Mouse (Mus musculus): ENCODE results near the gene Dna2.
"Not testable (repeated sequence)": the region's sequence is repeated elsewhere in the genome, so short reads cannot be mapped to it uniquely, and the experiment has no call there.

The Dna2 gene

GRCm38 (mm10) chr10:62946738-62947471 lies at the start of gene Dna2:
TSS of gene Dna2 (plus strand) at chr10:62947026.
- peak; percentile 43 to 50 for DNase-seq (ENCODE audit: low spot score in 2 of 2)

- DNase-seq (ENCODE audit: low spot score in 2 of 2) = no peak
Measured at GRCm38 (mm10) chr10:62897437-62897836, 49.4 kb upstream of the Dna2 start.

- DNase-seq (ENCODE audit: low spot score in 2 of 2) = no peak
Measured at GRCm38 (mm10) chr10:62898061-62898460, 48.8 kb upstream of the Dna2 start.

GRCm38 (mm10) chr10:62900144-62900543 lies 46.7 kb upstream of the Dna2 start:
- no peak for DNase-seq (ENCODE audit: low spot score in 2 of 2)

- no peak for DNase-seq (ENCODE audit: low spot score in 2 of 2)
Measured at GRCm38 (mm10) chr10:62901826-62902225, 45.0 kb upstream of the Dna2 start.

- no peak for DNase-seq (ENCODE audit: low spot score in 2 of 2)
Measured at GRCm38 (mm10) chr10:62902829-62903228, 44.0 kb upstream of the Dna2 start.

GRCm38 (mm10) chr10:62906336-62906735 lies 40.5 kb upstream of the Dna2 start:
- no peak for DNase-seq (ENCODE audit: low spot score in 2 of 2)

GRCm38 (mm10) chr10:62908896-62909295 lies 37.9 kb upstream of the Dna2 start, which contains the start of gene Tet1:
TSS of gene Tet1 (minus strand) at chr10:62908996.
- DNase-seq (ENCODE audit: low spot score in 2 of 2) = not testable (repeated sequence)

- no peak for DNase-seq (ENCODE audit: low spot score in 2 of 2)
Measured at GRCm38 (mm10) chr10:62911120-62911519, 35.7 kb upstream of the Dna2 start.

- no peak for DNase-seq (ENCODE audit: low spot score in 2 of 2)
Measured at GRCm38 (mm10) chr10:62918985-62919384, 27.8 kb upstream of the Dna2 start.

- DNase-seq (ENCODE audit: low spot score in 2 of 2) = peak; percentile 88 to 91
Measured at GRCm38 (mm10) chr10:62919925-62920765, 26.7 kb upstream of the Dna2 start, which contains the start of gene Slc25a16. TSS of gene Slc25a16 (plus strand) at chr10:62920633.

GRCm38 (mm10) chr10:62920766-62921156 lies 26.1 kb upstream of the Dna2 start:
- DNase-seq (ENCODE audit: low spot score in 2 of 2) = no peak

GRCm38 (mm10) chr10:62924096-62924635 lies 22.7 kb upstream of the Dna2 start:
- no peak for DNase-seq (ENCODE audit: low spot score in 2 of 2)

GRCm38 (mm10) chr10:62932381-62932780 lies 14.4 kb upstream of the Dna2 start:
- no peak for DNase-seq (ENCODE audit: low spot score in 2 of 2)

- DNase-seq (ENCODE audit: low spot score in 2 of 2) = no peak
Measured at GRCm38 (mm10) chr10:62944975-62945580, 1.7 kb upstream of the Dna2 start.

GRCm38 (mm10) chr10:62948551-62948950 lies 1.7 kb downstream of the Dna2 start:
- DNase-seq (ENCODE audit: low spot score in 2 of 2) = no peak

GRCm38 (mm10) chr10:62963956-62964355 lies 17.1 kb downstream of the Dna2 start:
- no peak for DNase-seq (ENCODE audit: low spot score in 2 of 2)

GRCm38 (mm10) chr10:62965796-62966195 lies 19.0 kb downstream of the Dna2 start:
- no peak for DNase-seq (ENCODE audit: low spot score in 2 of 2)

- DNase-seq (ENCODE audit: low spot score in 2 of 2) = no peak
Measured at GRCm38 (mm10) chr10:62966291-62966690, 19.5 kb downstream of the Dna2 start.

- no peak for DNase-seq (ENCODE audit: low spot score in 2 of 2)
Measured at GRCm38 (mm10) chr10:62971821-62972220, 25.0 kb downstream of the Dna2 start.

GRCm38 (mm10) chr10:62979667-62980038 lies 32.8 kb downstream of the Dna2 start:
- DNase-seq (ENCODE audit: low spot score in 2 of 2) = no peak

Data from frontal cortex, postnatal 25 days (tissue).